Mouse (Mus musculus) neural tube, embryonic 14.5 days (tissue): ENCODE data around the gene Calm3. TPM values are rescaled to one million over a fixed set of nuclear protein-coding genes. Genes with fewer than 3 reads are reported as not detected.
A peak's percentile ranks its signal among the peaks of the same experiment; 100 is the strongest.

Experiments
- ATAC-seq: fragments of 200-750 bp; cut with Nextera tagmentation; 2 replicates; pipeline ENCODE4 v1.8.0; 2017; ENCODE audit warnings: low read depth, mild to moderate bottlenecking, moderate TSS enrichment, moderate library complexity
- H3K27ac ChIP-seq: fragments of 300-500 bp; sonication (generic); 2 replicates; pipeline ENCODE4 v1.5.1; 2014; ENCODE audit warnings: low read depth, mild to moderate bottlenecking, control low read depth, low read length, moderate library complexity, mixed read lengths
- H3K27me3 ChIP-seq: fragments of 300-500 bp; sonication (generic); 2 replicates; pipeline ENCODE4 v1.6.1; 2014; ENCODE audit warnings: low read length; ENCODE audit not compliant: control insufficient read depth, insufficient read depth
- H3K36me3 ChIP-seq: fragments of 300-500 bp; sonication (generic); 2 replicates; pipeline ENCODE4 v1.6.1; 2014; ENCODE audit warnings: low read length, mixed read lengths; ENCODE audit not compliant: control insufficient read depth, insufficient read depth
- H3K4me1 ChIP-seq: fragments of 300-500 bp; sonication (generic); 2 replicates; pipeline ENCODE4 v1.6.1; 2014; ENCODE audit warnings: low read length; ENCODE audit not compliant: control insufficient read depth, insufficient read depth
- H3K4me2 ChIP-seq: fragments of 300-500 bp; sonication (generic); 2 replicates; pipeline ENCODE4 v1.6.1; 2014; ENCODE audit warnings: mild to moderate bottlenecking, low read depth, low read length, control low read depth
- H3K4me3 ChIP-seq: fragments of 300-500 bp; sonication (generic); 2 replicates; pipeline ENCODE4 v1.5.1; 2014; ENCODE audit warnings: low read depth, low read length, control low read depth, mixed read lengths
- H3K9ac ChIP-seq: fragments of 300-500 bp; sonication (generic); replicated peaks from 2 replicates; pipeline ENCODE4 v1.6.1; 2014; ENCODE audit warnings: low read depth, mild to moderate bottlenecking, control low read depth, low read length, mixed read lengths
- H3K9me3 ChIP-seq: fragments of 300-500 bp; sonication (generic); 2 replicates; pipeline ENCODE4 v1.6.1; 2016; ENCODE audit warnings: low read length; ENCODE audit not compliant: control insufficient read depth
- WGBS: fragments of 180-500 bp; shearing (Covaris S2); extraction: QIAGEN DNeasy Blood & Tissue Kit; methylation state at CpG from one replicate; pipeline ENCODE4 v1.1.7; 2014; 5-methylcytosine and 5-hydroxymethylcytosine counted together
- polyA plus RNA-seq: library from polyadenylated mRNA; unstranded; fragments of >200 nt; fragmentation: Nextera tagmentation; extraction: Ambion mirVana; gene quantifications from 2 replicates; pipeline ENCODE4 v1.2.1, GENCODE M21; 2014

The Calm3 gene
- polyA plus RNA-seq, 1 experiment from 2014 or later = 503 TPM

- Histone ChIP-seq H3K9ac (peak overlapping the region; percentile 81), H3K4me2 (peak overlapping the region; percentile 81), H3K9me3 (no peaks in the 10 kb centered on the region), H3K36me3 (peaks cover 2% of the 10 kb centered on the region), H3K4me3 (peak overlapping the region; percentile 70), H3K27me3 (no peaks in the 10 kb centered on the region), H3K27ac (peak overlapping the region; percentile 87), H3K4me1 (peaks cover 14% of the 10 kb centered on the region)
- WGBS = under 1% methylated on average over 40 of the region's 42 CpGs
- peak; percentile 54 for ATAC-seq
Observed at GRCm38 (mm10) chr7:16875326-16875725, 48.6 kb downstream of the Calm3 start.

- Histone ChIP-seq H3K9ac (peak within 1 kb of the TSS; percentile 81), H3K4me3 (peak within 1 kb of the TSS; percentile 70), H3K9me3 (no peaks in the 10 kb centered on the region), H3K4me1 (peaks cover 14% of the 10 kb centered on the region), H3K27me3 (no peaks in the 10 kb centered on the region), H3K4me2 (peak within 1 kb of the TSS; percentile 81), H3K27ac (peak within 1 kb of the TSS; percentile 87), H3K36me3 (peaks cover 2% of the 10 kb centered on the region)
- ATAC-seq = no peak
- no CpG with 5 or more reads among the region's 1 CpGs for WGBS
Observed at GRCm38 (mm10) chr7:16875310-16875325, 48.8 kb downstream of the Calm3 start, which contains the start of gene Dact3. Gene Dact3 (plus strand): TSS chr7:16875317.

- no peaks in the 10 kb centered on the region for H3K27me3 ChIP-seq
- under 1% methylated on average over 31 of the region's 33 CpGs for WGBS
- peaks cover 2% of the 10 kb centered on the region for H3K36me3 ChIP-seq
- peak overlapping the region; percentile 74 for H3K27ac ChIP-seq
- H3K4me1 ChIP-seq = peaks cover 14% of the 10 kb centered on the region
- H3K9me3 ChIP-seq = no peaks in the 10 kb centered on the region
- no peak overlapping the region for H3K9ac ChIP-seq
- peak overlapping the region; percentile 70 for H3K4me3 ChIP-seq
- ATAC-seq = peak; percentile 95
- peak overlapping the region; percentile 81 for H3K4me2 ChIP-seq
Observed at GRCm38 (mm10) chr7:16874756-16875309, 49.1 kb downstream of the Calm3 start.

- H3K9me3 ChIP-seq = no peaks in the 10 kb centered on the region
- peak overlapping the region; percentile 74 for H3K27ac ChIP-seq
- ATAC-seq = no peak
- peaks cover 2% of the 10 kb centered on the region for H3K36me3 ChIP-seq
- H3K4me2 ChIP-seq = peak overlapping the region; percentile 33
- peaks cover 14% of the 10 kb centered on the region for H3K4me1 ChIP-seq
- WGBS = 5% methylated on average over 17 of the region's 17 CpGs
- H3K27me3 ChIP-seq = no peaks in the 10 kb centered on the region
- H3K4me3 ChIP-seq = peak overlapping the region; percentile 28
- H3K9ac ChIP-seq = no peak overlapping the region
Observed at GRCm38 (mm10) chr7:16874190-16874589, 49.7 kb downstream of the Calm3 start.

- WGBS = 91% methylated on average over 4 of the region's 4 CpGs
- Histone ChIP-seq H3K4me1 (peaks cover 14% of the 10 kb centered on the region), H3K4me2 (peak overlapping the region; percentile 33; the same call in 1 of the 2 replicates), H3K27me3 (no peaks in the 10 kb centered on the region), H3K9ac (no peak overlapping the region), H3K27ac (no peak overlapping the region), H3K9me3 (no peaks in the 10 kb centered on the region), H3K36me3 (no peaks in the 10 kb centered on the region; the same call in none of the 2 replicates), H3K4me3 (no peak overlapping the region)
- no peak for ATAC-seq
Observed at GRCm38 (mm10) chr7:16873392-16873791, 50.5 kb downstream of the Calm3 start.

GRCm38 (mm10) chr7:16872478-16872877, 51.4 kb downstream of the Calm3 start:
- Histone ChIP-seq H3K36me3 (no peaks in the 10 kb centered on the region; the same call in none of the 2 replicates), H3K4me1 (peaks cover 14% of the 10 kb centered on the region), H3K4me3 (no peak overlapping the region), H3K27ac (no peak overlapping the region), H3K9ac (no peak overlapping the region), H3K4me2 (no peak overlapping the region), H3K9me3 (no peaks in the 10 kb centered on the region), H3K27me3 (no peaks in the 10 kb centered on the region)
- WGBS = 95% methylated on average over 9 of the region's 9 CpGs
- no peak for ATAC-seq

GRCm38 (mm10) chr7:16871600-16871999, 52.3 kb downstream of the Calm3 start:
- ATAC-seq = no peak
- H3K9me3 ChIP-seq = no peaks in the 10 kb centered on the region
- H3K27me3 ChIP-seq = no peaks in the 10 kb centered on the region
- no peak overlapping the region for H3K9ac ChIP-seq
- H3K36me3 ChIP-seq = no peaks in the 10 kb centered on the region; the same call in none of the 2 replicates
- H3K4me3 ChIP-seq = no peak overlapping the region
- H3K27ac ChIP-seq = no peak overlapping the region
- peaks cover 8% of the 10 kb centered on the region for H3K4me1 ChIP-seq
- WGBS = 86% methylated on average over 10 of the region's 10 CpGs
- no peak overlapping the region for H3K4me2 ChIP-seq

GRCm38 (mm10) chr7:16869497-16869896, 54.4 kb downstream of the Calm3 start:
- H3K36me3 ChIP-seq = no peaks in the 10 kb centered on the region; the same call in none of the 2 replicates
- H3K27me3 ChIP-seq = no peaks in the 10 kb centered on the region
- ATAC-seq = peak; percentile 99
- peak overlapping the region; percentile 85 for H3K27ac ChIP-seq
- peak overlapping the region; percentile 29 for H3K4me3 ChIP-seq
- H3K9me3 ChIP-seq = no peaks in the 10 kb centered on the region
- WGBS = 13% methylated on average over 16 of the region's 16 CpGs
- H3K4me2 ChIP-seq = peak overlapping the region; percentile 57
- H3K4me1 ChIP-seq = no peaks in the 10 kb centered on the region
- peak overlapping the region; percentile 50 for H3K9ac ChIP-seq

GRCm38 (mm10) chr7:16867488-16867887, 56.4 kb downstream of the Calm3 start:
- Histone ChIP-seq H3K9ac (no peak overlapping the region), H3K9me3 (no peaks in the 10 kb centered on the region)
- no peak for ATAC-seq

More at GRCm38 (mm10) chr7:16867488-16867887, 56.4 kb downstream of the Calm3 start:
- Histone ChIP-seq H3K4me3 (no peak overlapping the region), H3K4me1 (no peaks in the 10 kb centered on the region), H3K27ac (no peak overlapping the region), H3K27me3 (no peaks in the 10 kb centered on the region), H3K4me2 (no peak overlapping the region), H3K36me3 (no peaks in the 10 kb centered on the region; the same call in none of the 2 replicates)
- 92% methylated on average over 3 of the region's 3 CpGs for WGBS
